Mouse (Mus musculus) thymus, adult 2 months (tissue): ENCODE measurements around the gene C5ar2.

Source experiments
- CTCF ChIP-seq: fragments of 200-500 bp; IDR thresholded peaks from 2 replicates; pipeline ENCODE4 v1.5.1; 2012; ENCODE audit warnings: mild to moderate bottlenecking, control low read depth, low read length, moderate library complexity, borderline replicate concordance; ENCODE audit not compliant: control insufficient read depth, poor library complexity, insufficient read depth; ENCODE audit errors: extremely low read depth
- POLR2A ChIP-seq: fragments of 200-500 bp; IDR thresholded peaks from 2 replicates; pipeline ENCODE4 v1.6.1; 2012; ENCODE audit warnings: mild to moderate bottlenecking, low read length, control low read depth, moderate library complexity; ENCODE audit not compliant: control insufficient read depth, poor library complexity, insufficient read depth; ENCODE audit errors: extremely low read depth

DNA sequence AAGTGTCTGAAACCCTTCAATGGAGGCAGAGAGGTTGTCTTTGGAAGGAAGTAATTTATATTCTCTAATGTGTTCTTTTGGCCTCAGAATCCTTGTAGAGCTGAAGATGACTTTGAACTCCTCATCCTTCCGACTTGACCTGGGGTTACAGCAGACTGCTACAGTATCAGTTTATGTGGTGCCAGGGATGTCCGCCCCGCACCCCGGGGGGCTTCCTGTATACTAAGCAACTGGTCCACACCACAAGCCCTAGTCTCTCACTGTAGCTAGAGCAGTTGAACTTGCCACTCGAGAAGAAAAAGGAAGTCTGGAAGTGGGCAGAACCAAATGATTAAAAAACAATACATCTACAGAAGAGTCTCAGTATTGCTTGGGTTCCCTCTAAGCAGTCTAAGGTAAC is 19.9 kb upstream of the C5ar2 start:
- TF ChIP-seq POLR2A (no peak), CTCF (no peak)
